Mouse (Mus musculus): Measurements from ENCODE around the gene Tars2. TPM values are rescaled to one million over a fixed set of nuclear protein-coding genes. Genes with fewer than 3 reads are reported as not detected.
A peak's percentile ranks its signal among the peaks of the same experiment; 100 is the strongest.
"Not testable (repeated sequence)": the region's sequence is repeated elsewhere in the genome, so short reads cannot be mapped to it uniquely, and the experiment has no call there.

Gene Tars2
- total RNA-seq (2021) = 10 to 100 TPM; 41.6 to 44.4 TPM
- long read RNA-seq, experiment 1, transcript Tars2-201 (18 exons, 2,400 nt) = major isoform, 55 of 71 reads
- long read RNA-seq, experiment 1, partial matches to known transcripts = 4 of 71 reads
- long read RNA-seq, experiment 1, other reads (novel, unspliced or antisense) = 8 of 71 reads
- long read RNA-seq, experiment 2, transcript Tars2-201 (18 exons, 2,400 nt) = major isoform, 31 of 42 reads
- long read RNA-seq, experiment 2, partial matches to known transcripts = 6 of 42 reads
- long read RNA-seq, experiment 2, other reads (novel, unspliced or antisense) = 5 of 42 reads

DNA sequence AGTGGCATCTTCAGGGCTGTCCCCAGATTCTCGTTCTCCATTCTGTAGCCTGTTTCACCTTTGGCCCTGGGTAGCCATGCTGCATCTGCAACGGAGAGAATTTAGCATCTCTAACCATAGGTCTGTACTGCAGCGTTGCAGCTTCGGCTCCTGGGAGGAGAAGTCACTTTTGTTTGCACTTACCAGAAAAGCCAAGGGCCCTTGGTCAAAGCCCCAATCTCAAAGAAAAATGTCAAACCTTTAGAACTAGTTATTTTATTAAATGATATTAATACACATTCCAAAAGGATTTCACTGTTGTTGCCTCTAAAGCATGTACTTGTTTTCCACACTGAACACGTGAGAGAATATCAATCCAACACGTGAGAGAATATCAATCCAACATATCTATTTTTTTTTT is at the start of gene Tars2:
Gene Tars2, minus strand, starts transcription at position 101 of the 400 bp plus-strand sequence.
- no peak for DNase-seq
- intact Hi-C loops (cut with DNase I) = loop anchor here (5.0 kb wide), 1 partner anchor 78 kb away; no protein-coding TSS in a partner anchor

DNA sequence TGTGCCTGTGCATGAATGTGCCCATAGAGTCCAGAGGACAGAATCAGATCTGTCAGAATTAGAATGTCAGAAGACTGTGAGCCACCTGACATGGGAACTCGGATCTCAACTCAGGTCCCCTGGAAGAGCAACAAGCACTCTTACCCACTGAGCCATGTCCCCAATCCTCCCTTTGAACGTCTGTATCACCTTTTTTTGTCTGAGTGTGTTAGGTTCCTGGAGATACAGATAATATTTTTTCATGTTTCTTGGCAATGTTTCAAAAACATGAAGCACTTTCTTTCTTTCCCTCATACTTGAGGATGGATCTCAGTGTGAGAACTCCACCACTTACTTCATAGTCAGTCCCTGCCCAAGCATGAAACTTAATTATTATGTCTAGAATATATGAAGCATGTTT is 48.4 kb upstream of the Tars2 start:
- intact Hi-C loops (cut with DNase I) = no loop called here
- no peak for DNase-seq

DNA sequence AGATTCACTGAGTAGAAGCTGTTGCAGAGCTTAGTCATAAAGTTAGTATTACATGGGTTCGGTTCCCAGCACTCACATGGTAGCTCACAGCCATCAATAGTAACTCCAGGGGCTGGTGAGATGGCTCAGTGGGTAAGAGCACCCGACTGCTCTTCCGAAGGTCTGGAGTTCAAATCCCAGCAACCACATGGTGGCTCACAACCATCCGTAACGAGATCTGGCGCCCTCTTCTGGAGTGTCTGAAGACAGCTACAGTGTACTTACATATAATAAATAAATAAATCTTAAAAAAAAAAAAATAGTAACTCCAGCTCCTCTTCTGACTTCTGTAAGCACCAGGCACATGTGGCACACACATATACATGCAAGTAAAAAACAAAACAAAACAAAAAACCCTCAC is 47.6 kb upstream of the Tars2 start:
- intact Hi-C loops (cut with DNase I) = not testable (repeated sequence)

DNA sequence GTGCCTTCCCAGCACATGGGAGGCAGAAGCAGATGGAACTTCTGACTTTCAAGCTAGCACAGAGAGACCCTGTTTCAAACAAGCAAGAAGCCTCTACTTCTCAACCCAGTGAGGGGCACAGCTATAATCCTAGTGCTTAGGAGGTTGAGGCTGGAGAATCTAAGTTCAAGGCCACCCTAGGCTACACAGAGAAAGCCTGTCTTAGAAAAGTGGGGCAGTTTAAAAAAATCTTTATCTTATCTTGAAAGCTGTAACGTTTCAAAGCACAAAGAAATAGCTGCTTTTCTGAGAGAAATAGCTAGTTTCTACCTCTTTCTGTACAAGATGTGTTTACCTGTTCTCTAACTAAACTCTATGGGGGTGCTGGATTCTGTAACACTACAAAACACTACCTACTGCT is 46.7 kb upstream of the Tars2 start:
- no peak for DNase-seq

More for the DNA sequence above, 47.6 kb upstream of the Tars2 start:
- not testable (repeated sequence) for DNase-seq

GRCm38 (mm10) chr3:95803851-95804250 is 43.8 kb upstream of the Tars2 start:
- intact Hi-C loops (cut with DNase I) = no loop called here
- DNase-seq = no peak

More for the DNA sequence above, 46.7 kb upstream of the Tars2 start:
- intact Hi-C loops (cut with DNase I) = no loop called here

GRCm38 (mm10) chr3:95798756-95799155 is 38.8 kb upstream of the Tars2 start:
- intact Hi-C loops (cut with DNase I) = no loop called here
- DNase-seq = no peak

- no peak for DNase-seq
- intact Hi-C loops (cut with DNase I) = no loop called here
Observed at GRCm38 (mm10) chr3:95794299-95794698, 34.3 kb upstream of the Tars2 start.

GRCm38 (mm10) chr3:95793662-95794061 is 33.7 kb upstream of the Tars2 start:
- intact Hi-C loops (cut with DNase I) = no loop called here
- no peak for DNase-seq

DNA sequence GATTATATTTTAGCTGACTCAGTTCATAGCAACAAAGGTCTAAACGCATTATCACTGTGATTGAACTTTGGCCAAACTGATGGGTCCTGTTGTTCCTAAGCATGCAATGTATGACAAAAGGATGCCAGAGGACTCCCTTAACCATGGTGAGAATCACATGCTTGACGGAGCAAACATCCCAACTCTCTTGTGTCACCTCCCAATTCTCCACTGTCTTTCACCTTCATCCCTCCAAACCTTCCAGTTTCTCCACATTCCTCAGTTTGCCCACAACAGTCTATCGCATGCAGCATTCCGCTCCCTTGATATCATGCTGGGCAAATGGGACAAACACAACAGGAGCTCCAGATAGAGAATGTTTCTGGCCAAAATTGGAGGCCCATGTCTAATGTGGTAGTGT is 25.5 kb upstream of the Tars2 start:
- intact Hi-C loops (cut with DNase I) = no loop called here
- no peak for DNase-seq

DNA sequence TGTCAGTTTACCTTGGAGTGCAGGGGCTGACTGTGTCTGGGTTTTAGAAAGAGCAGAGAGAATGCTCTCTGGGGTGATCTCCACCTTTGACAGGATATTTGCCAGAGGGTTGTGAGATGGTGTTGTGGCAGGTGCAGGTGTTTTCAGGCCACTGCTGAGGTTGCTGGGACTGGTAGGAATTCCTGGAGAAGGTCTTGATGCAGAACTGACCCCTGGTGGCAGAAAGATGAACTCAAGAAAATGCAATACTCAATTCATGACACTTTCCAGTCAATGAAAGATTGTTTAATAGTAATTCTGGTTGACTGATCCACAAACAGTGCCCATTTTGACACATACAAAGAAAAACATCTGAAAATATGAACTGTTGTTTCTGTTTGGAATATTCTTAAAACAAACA is 12.0 kb upstream of the Tars2 start:
- peak; percentile 28 to 53 for DNase-seq
- intact Hi-C loops (cut with DNase I) = loop anchor here (1.0 to 5.0 kb wide), 4 partner anchors 70 to 255 kb away; no protein-coding TSS in a partner anchor

DNA sequence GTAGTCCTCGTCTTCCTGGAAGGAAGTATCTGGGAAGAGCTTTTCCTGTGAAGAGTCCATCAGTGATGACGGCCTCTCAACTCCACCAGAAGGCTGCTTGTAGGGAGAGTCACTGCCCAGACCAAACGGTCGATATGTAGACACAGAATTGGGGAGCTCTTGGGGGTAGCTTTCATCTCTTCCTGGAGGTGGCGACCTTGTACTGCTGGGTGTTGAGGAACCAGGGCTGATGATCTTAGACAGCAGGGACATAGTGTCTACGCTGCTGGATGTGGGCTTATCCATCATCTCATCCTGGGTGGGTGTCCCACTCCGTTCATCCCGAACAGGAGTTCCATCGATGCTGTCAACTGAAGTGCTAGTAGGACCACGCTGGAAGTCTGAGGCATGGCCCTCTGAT is 5.5 kb upstream of the Tars2 start:
- intact Hi-C loops (cut with DNase I) = no loop called here
- no peak for DNase-seq

DNA sequence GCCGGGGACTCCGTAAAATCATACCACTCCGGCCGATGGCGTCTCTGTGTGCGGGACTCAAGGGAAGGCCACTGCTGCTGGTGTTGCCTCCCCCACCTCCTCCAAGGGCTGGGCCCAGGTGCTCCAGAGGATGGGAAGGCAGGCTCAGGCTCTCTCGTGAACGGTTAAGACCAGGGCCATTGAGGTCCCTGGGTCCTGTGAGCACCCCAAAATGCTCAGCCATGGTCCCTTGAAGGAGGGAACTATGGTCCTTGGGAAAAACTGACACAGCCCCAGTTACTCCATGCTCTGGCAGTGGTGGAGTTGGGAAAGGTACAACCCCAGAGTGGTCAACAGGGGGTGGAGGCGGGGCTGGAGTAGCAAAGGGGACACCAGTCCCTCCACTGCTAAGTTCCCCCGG is 3.8 kb upstream of the Tars2 start:
- DNase-seq = no peak
- intact Hi-C loops (cut with DNase I) = loop anchor here (5.0 kb wide), 1 partner anchor 82 kb away; no protein-coding TSS in a partner anchor

GRCm38 (mm10) chr3:95762961-95763360 is 3.0 kb upstream of the Tars2 start:
- intact Hi-C loops (cut with DNase I) = loop anchor here (5.0 kb wide), 1 partner anchor 81 kb away; no protein-coding TSS in a partner anchor
- no peak for DNase-seq

DNA sequence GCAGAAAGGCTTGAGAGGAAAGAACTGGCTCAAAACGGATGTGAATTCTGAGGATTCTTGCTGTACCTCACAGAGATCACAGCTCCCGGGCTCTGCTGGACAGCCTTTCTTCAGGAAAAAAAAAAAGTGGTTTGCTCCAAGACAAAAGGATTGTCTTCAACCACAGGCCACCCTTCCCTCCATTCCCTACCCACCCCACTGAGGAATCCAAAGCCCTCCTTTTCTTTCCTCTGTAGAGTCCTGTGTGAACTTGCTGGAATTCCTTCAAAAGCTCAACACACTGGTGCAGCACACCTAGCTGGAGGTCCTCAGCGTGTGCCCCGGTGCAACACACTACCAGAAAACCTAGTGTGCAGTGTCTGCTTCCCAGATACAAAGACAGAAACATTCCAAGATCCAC is 1.8 kb upstream of the Tars2 start:
- no peak for DNase-seq
- intact Hi-C loops (cut with DNase I) = loop anchor here (5.0 kb wide), 1 partner anchor 79 kb away; no protein-coding TSS in a partner anchor

DNA sequence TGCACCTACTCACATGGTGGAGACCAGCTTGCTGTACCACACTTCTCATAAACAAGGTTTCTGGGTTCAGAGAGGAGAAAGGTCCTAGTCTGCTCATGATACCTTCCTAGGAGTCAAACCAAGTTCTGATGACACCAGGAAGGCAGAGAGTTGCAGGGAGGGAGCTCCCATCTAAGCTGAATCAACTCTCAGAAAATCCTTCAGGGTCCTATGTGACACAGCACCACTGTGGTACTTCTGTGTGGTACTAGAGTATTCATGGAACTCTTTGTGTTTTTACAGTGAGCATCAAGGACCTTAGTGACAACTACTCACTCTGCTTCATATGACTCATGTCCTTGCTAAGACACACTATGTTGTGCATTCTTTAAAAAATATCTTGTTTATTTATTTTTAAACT is 650 bp upstream of the Tars2 start:
- no peak for DNase-seq
- intact Hi-C loops (cut with DNase I) = loop anchor here (5.0 kb wide), 1 partner anchor 78 kb away; no protein-coding TSS in a partner anchor

DNA sequence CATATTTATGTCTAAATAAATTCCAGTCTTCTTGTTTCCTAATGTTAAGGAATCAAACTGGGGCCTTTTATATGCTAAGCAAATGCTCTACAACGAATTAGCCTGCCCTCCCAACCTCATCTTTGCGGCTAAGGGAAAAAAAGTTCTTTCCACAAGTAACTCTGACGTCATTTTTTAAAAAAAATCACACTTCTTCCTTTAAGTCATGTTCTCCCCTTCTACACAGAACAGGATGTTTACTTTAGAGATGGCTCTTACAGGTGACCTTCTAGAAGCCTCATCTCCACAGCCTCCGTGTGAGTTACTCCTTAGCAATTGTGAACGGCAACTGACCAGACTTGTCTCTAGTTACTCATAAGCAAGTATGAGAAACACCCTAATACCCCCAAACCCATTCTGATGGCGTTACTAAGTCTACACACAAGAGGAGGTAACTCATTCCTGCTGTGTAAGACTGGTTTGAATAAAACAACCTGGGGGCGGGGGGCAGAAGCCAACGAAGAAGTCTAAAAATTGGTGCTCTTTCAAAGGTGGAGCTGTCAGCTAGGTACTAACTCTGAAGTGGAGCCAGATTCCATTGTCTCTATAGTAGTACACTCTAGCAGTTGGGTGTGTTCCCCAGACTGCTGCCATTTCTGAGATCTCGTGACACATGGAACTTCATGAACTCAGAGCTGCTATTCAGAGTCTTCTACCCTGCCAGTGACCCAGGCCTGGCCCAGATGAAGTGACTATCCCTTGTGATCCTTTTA is 1.4 kb downstream of the Tars2 start:
- intact Hi-C loops (cut with DNase I) = loop anchor here (5.0 kb wide), 1 partner anchor 126 kb away; no protein-coding TSS in a partner anchor
- no peak for DNase-seq

- intact Hi-C loops (cut with DNase I) = loop anchor here (5.0 kb wide), 1 partner anchor 125 kb away; no protein-coding TSS in a partner anchor
Observed at GRCm38 (mm10) chr3:95756808-95757207, 3.2 kb downstream of the Tars2 start.

GRCm38 (mm10) chr3:95754345-95755206 is 5.4 kb downstream of the Tars2 start:
- intact Hi-C loops (cut with DNase I) = loop anchor here (5.0 kb wide), 1 partner anchor 122 kb away; no protein-coding TSS in a partner anchor
- DNase-seq = peak; percentile 90 to 93

More at GRCm38 (mm10) chr3:95756808-95757207, 3.2 kb downstream of the Tars2 start:
- no peak for DNase-seq

GRCm38 (mm10) chr3:95752935-95753334 is 7.1 kb downstream of the Tars2 start:
- DNase-seq = no peak
- intact Hi-C loops (cut with DNase I) = no loop called here

- peak; percentile 52 to 70 for DNase-seq
- intact Hi-C loops (cut with DNase I) = no loop called here
Observed at GRCm38 (mm10) chr3:95740406-95740805, 19.6 kb downstream of the Tars2 start.
